Mouse (Mus musculus): Measurements from ENCODE around the gene Mnat1. TPM values are rescaled to one million over a fixed set of nuclear protein-coding genes. Genes with fewer than 3 reads are reported as not detected.
"Not testable (repeated sequence)": the region's sequence is repeated elsewhere in the genome, so short reads cannot be mapped to it uniquely, and the experiment has no call there.

The Mnat1 gene
- 10 to 100 TPM; 13.1 to 20.9 (median 20.1) TPM for total RNA-seq (2022)

DNA sequence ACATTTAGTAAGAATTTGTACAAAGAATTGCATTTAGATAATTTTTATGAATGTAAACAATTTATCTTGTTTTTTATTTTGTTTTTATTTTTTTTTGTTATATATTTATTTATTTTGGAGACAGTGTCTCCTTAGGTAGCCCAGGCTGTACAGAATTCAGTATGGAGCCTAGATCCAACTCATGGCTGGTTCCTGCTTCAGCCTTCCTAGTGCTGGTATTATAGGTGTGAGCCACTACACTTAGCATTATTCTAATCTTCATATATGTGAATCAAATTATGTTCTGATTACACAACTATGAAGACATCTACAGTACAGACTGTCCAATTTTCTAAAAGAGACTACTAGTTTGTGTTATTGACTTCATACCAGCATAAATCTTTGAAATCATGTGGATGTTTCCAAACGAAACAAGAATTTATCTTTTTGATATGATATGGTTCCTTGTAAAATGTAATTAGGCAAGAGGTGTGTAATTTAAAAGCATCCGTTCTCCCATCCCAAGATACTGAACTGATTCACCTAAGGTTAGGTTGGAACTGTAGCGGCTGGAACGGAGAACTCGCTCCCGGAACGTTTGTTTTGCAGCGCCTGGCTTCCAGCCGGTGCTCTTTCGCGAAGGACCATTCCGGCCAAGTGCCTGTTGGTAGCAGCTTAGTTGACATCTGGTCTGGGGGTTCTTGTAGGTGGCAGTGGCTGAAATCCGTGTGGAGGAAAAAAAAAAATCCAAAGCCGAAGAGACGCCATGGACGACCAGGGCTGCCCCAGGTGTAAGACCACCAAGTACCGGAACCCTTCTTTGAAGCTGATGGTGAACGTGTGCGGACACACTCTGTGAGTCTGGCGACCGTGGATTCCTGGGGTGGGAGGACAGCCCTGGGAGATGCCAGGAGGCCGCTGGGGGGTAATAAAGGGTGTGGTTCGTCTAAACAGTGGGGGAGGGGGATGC is at the start of gene Mnat1:
Gene Mnat1 (plus strand): TSS at position 625 of the 949 bp plus-strand sequence.
- peak; percentile 60 to 69 for DNase-seq (ENCODE audit: low spot score in 2 of 2)

DNA sequence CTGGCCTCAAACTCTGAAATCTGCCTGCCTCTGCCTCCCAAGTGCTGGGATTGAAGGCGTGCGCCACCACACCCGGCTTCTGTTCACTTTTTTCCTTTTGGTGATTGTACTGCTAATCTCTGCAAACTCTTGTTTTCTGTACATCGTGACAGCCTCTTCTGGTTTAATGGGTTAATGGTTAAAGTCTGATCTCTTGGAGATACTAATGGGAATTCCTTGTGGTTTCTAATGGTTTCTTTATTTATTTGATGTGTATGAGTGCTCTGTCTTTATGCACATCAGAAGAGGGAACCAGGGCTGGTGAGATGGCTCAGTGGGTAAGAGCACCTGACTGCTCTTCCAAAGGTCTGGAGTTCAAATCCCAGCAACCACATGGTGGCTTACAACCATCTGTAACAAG is 41.7 kb upstream of the Mnat1 start:
- DNase-seq (ENCODE audit: low spot score in 2 of 2) = not testable (repeated sequence)

DNA sequence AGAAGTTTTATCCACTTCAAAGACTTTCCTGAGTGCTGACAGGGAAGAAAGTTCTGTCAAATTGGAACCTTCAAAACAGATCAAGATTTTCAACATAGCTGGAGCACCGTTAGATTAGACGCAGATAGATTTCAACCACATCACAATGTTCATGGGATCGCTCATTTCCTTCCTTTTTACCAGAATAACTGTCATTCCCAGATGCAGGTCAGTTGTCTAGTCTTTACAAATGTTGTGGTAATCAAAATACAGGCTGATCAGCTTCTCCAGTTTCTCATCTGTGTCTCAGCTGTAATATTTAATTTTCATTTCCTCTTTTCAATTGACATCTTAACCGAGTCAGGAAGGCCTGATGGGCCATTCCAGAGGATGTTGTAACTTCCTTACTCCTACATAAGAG is 39.7 kb upstream of the Mnat1 start:
- no peak for DNase-seq (ENCODE audit: low spot score in 2 of 2)

DNA sequence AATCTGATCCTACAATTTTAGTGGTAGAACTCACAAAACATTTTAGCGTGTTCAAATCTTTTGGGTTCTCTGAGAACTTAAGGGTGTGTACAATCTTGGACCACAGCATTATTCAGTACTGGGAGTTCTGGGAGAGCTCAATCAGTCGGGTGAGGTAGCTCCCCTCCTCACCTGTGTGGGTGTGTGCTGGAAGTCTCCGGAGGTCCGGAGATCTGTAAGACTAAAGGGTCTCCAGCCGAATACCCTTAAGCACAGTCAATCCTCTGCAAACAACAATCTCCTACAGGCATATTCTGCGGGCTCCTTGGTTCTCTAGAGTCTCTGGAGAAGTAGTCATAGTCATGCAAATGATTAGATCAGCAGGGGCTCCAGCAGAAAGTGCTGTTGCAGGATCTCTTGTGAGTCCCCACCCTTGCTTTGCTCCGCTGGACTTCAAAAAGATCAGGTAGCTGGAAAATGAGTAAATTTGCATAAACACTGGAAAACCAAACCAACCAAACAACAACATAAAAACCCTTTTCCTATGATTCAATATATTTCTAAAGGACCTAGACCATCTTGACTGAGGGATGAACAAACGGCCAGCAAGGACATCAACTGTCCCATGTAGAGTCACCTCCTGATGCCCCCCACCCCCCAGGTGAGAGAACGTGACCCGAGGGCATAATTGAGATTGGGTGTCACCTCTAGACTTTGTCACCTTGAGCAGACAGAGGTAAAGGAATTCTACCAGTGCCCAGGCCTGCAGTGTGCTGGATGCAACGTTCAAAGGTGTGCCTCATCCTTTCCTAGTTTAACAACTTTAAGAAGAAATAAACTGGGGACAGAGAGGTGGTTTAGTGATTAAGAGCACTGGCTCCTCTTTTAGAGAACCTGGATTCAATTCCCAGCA is 37.5 kb upstream of the Mnat1 start:
- no peak for DNase-seq (ENCODE audit: low spot score in 2 of 2)

DNA sequence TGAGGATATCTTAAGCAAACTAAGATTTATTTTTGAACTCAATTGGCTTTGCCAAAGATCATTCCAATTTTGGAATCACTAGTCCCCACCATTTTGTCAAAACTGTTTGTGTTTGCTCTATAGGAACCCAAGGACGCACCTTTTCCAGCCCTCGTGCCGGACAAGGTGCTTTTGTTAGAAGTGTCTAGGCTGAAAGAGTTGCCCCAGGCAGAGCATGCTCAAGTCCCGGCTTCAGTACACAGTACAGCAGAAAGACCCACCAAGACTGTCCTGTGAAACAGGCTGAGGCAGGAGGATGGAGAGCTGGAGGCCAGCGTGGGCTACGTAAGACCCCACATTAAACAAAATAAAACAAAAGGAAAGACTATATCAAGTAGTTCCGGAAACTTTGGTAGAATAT is 36.4 kb upstream of the Mnat1 start:
- DNase-seq (ENCODE audit: low spot score in 2 of 2) = no peak

DNA sequence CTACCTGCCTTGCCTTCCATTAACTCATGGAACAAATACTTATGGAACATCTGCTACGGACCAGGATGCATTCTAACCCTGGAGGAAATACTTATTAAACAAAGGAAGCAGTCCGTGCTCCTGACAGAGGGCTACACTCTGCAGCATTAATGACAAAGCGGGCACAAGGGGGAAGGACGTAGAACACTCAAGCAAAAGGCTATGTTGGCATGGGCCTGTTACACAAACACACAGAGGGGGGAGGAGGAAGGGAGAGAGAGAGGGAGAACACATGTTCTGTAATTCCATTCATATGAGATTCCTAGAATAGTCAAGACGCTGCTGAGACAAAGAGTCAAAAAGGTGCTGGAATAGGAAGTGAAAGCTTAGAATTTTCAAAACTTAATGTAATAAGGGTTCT is 35.0 kb upstream of the Mnat1 start:
- DNase-seq (ENCODE audit: low spot score in 2 of 2) = no peak

DNA sequence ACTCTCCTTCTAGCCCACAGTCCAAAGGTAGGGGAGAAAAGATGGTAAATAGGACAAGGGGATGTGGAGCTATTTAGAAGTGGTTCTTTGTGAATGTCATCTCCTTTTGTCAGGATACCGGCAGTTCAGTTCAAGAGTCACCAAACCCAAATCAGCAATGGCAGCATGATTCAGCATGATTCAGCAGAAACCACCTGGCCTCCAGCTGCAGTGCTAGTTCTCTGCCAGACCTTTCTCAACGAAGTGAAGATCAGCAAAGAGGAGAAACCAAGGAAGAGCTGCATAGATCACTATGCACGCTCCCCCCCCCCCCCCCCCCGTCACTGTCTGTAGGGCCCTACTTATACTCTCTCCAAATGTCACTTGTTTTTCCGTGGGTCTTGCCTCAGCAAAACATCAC is 34.6 kb upstream of the Mnat1 start:
- no peak for DNase-seq (ENCODE audit: low spot score in 2 of 2)

DNA sequence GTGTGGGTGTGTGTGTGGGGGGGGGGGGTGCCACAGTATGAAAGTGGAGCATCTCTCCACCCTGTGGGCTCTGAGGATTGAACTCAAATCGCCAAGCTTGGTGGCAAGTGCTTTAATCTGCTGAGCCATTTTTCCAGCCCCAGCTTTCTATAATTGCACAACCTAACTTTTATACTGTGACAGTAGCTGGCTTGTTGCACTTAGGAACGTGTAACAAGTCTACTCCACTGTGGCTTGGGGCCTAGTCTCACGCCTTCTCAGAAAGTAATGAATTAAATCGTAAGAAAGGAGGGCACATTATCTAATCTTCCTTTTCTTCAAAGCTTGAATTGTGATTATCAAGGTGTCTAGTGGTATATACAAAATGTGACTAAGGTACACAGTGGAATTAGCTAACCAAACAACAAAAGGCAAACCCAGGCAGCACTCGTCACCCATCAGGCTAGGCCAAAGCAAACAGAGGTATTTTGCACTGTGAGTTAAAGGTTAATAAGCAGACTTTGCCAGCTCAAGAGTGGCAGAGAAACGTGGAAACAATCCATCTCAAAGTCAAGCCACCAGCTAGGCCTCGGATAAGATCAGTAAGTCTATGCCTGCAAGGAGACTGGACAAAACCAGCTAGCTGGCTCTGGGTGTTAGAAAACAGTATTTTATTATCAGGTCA is 32.7 kb upstream of the Mnat1 start:
- no peak for DNase-seq (ENCODE audit: low spot score in 2 of 2)

DNA sequence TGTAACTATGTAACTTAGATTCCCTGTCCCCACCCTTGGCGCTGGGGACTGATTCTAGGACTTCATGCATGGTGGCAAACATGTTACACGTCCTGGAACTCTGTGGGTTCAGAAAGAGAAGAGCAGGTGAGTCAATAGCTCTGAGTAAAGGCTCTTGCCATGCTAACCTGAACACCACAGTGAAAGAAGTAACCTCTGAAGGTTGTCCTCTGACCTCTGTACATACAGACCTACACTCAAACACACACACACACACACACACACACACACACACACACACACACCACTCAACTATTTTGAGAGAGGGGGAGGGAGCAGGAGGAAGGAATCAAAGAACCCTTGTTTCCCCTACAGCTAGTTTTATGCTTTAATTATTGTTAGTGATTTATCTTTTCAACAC is 29.3 kb upstream of the Mnat1 start:
- no peak for DNase-seq (ENCODE audit: low spot score in 2 of 2)

DNA sequence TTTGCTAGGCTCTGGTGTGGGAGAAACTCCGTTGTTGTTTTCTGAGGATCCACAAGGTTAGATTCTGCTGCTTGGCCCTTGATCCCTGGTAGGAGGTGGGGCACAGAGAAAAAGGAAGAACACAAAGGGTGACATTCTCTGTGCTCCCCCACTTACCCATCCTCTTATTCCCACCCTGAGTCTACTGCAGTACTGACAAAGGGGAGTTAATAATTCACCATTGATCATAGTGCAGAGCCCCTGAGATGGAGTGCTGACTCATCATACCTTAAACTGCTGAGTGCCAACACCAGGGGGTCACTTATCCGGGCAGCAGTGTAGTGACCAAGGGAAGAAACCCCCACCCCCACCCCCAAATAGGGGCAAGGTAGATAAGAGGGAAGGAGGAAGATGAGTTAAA is 28.9 kb upstream of the Mnat1 start:
- DNase-seq (ENCODE audit: low spot score in 2 of 2) = no peak

DNA sequence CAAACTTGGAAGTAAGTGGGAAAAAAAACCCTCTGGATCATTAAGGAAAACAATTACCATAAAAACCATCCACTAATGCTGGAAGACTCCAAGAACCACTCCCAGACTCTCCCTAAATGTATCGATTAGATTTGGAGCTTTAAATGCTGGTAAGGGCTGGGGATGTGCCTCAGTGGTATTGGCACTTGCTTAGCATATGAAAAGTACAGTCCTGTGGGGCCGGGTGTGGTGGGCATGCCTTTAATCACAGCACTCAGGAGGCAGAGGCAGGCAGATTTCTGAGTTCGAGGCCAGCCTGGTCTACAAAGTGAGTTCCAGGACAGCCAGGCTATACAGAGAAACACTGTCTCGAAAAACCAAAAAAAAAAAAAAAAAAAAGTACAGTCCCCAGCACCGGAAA is 27.3 kb upstream of the Mnat1 start:
- not testable (repeated sequence) for DNase-seq (ENCODE audit: low spot score in 2 of 2)

DNA sequence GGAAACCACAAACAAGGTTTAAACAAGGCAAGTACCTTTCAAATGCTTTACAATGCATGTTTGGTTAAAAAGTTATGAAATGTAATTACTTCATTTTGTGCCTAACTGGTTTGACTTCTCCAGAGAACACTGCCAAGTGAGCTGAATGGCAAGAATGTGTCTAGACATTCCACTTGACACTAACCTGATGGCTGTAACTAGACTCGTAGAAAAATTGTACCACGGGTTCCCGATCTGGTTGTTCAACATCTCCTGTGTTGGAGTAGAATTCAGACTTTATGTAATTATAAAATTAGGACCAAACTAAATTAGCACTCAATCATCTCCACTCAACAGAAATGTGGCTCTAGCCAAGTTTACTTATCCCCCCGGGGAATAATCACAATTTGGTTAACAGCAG is 24.9 kb upstream of the Mnat1 start:
- no peak for DNase-seq (ENCODE audit: low spot score in 2 of 2)

DNA sequence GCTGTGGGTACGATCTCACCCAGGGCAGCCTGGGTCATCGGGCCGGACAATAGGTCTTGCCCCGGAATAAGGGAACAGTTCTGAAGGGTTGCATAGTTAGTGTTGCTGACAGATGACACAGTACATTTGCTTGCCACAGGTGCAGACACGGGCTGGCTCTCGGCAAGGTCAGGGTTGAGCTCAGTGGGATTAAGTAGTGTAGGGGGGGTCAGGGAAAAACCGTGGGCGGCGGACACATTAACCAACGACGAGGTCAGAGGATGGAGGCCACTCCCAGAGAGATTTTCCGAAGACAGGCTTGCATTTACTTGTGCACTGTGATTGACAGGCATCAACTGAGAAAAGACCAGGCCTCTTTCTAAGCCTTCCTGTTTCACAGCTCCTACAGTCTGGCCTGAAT is 19.8 kb upstream of the Mnat1 start:
- DNase-seq (ENCODE audit: low spot score in 2 of 2) = no peak

DNA sequence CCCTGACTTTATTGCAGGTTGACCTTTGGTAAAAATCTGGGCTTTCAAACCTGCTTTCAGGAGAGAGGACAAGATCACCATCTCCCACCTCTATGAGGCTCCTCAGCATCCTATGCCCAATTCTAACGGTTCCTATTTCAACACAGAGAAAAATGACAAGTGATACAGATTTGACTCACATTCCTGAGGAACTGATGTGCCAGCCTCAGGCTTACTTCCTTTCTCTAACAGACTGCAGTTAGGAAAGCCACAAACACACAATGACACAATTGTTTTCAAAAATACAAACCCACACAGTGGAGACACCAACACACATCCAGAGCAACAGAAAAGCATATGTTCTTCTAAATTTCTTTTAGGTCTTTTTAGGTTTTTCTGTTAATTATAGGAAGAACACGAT is 15.7 kb upstream of the Mnat1 start:
- DNase-seq (ENCODE audit: low spot score in 2 of 2) = no peak

DNA sequence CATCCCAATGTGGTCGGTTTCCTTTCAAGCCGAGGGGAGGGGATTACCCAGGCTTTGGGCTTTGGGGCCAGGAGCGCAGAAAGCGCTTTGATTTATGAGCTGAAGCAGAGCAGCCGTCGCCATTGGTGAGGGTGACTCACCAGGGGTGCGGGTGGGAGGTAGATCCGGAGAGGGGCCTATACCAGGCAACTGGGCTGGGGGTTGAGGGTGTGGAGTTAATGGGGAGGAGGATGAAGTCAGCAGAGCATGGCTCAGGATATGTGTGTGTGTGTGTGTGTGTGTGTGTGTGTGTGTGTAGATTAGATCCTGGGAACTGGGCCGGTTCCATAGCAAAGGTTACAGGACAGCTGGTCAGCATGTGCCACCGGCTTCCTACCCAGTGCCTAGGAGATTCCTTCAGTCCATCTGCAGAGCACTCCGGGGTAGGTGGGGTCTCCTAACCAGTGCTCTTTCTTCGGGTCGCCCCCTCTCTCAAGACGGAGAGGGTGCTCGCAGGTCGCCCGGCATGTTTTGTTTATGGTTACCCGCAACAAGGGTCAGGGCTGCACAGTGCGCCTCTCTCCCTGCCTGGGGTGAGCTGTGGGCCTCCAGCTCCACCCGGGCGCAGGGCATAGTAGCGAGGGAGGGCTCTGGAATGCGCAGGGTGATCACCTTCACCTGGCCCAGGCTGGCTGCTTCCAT is 12.9 kb upstream of the Mnat1 start:
- peak in 1 of 2 experiments; percentile 9 for DNase-seq (ENCODE audit: low spot score in 2 of 2)

DNA sequence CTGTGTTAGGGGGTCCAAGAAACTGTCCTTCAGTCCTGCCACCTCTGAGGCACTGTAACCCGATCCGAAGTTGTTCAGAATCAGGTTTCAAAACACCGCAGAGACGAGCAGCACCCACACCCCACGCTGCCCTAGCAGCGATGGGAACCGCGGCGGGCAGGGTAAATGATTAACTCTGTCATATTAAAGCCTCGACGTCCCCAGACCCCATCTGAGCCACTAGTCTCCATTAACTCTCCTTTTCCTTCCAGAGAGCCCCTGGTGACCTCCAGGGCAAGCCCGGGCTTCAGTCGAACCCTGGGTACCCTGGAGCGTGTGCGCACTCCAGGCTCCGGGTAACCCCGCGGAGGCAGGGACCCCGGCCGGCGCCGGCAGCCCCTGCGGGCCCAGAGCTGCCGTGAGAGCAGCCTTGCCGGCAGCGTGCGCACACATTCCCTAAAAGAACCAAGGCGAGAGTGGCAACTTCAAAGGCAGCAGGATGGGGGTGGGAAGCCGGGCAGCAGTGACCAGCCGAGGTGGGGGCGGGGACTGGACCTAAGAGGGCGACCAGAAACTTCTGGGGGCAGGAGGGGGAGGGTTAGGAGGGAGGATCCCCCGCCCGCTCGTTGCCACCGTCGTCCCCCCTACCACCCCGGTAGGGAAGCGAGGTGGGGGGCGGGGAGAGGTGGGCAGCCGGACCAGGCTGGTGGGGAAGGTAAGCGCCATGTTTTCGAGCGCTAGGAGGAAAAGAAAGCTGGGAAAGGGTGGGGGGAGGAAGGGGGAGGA is 11.8 kb upstream of the Mnat1 start:
- peak in 1 of 2 experiments; percentile 44 for DNase-seq (ENCODE audit: low spot score in 2 of 2)

DNA sequence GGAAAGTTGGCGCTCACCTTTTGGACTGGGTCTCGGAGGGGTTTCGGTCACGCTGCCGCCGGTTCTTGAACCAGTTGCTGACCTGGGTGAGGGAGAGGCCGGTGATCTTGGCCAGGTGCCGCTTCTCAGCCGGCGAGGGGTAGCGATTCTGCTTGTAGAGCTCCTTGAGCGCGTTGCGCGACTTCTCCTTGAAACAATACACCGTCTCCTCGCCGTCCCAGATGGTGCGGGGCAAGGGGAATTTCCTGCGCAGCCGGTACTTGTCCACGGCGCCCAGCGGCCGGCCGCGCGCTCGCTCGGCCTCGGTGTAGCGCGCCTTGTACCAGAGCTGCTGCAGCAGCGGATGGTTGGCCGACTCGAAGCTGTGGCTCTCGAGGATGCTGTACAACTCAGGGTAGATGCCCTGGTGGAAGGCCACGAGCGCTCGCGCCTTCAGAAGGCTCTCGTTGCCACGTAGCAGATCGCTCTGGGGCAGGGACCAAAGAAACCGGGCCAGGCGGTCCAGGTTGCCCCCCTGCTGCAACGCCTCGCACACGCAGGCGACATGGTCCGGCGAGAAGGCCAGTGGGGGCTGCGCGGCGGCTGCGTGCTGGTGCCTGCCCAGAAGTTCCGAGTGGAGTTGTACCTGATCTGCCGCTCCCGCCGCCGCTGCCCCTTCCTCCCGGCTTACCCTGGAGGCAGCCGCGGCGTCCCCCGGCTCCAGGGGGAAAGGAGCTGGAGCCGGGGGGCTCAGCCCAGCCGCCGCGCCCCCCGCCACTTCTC is 11.0 kb upstream of the Mnat1 start:
- DNase-seq (ENCODE audit: low spot score in 2 of 2) = peak; percentile 26 to 42

DNA sequence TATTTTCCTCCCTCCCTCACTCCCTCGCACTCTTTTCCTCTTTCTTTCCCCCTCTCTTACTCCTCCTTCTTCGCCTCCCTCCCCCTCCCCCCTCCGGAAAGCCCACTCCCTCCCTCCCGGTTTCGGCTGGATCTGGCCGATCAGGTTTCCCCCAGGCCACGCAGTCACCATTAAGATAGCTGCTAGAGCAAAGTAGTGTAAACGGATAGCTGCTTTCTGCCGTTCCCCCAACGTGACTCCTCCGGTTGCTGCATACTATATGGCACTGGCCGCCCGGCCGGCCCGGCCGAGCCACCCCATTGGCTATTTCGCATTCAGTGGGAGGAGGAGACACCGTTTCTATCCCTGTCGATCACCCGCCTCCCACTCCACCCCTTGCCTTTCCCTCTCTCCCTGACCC is 10.3 kb upstream of the Mnat1 start, which contains the start of gene Six4:
Gene Six4 (minus strand): TSS at position 261 of the 400 bp plus-strand sequence.
- peak; percentile 85 to 87 for DNase-seq (ENCODE audit: low spot score in 2 of 2)

DNA sequence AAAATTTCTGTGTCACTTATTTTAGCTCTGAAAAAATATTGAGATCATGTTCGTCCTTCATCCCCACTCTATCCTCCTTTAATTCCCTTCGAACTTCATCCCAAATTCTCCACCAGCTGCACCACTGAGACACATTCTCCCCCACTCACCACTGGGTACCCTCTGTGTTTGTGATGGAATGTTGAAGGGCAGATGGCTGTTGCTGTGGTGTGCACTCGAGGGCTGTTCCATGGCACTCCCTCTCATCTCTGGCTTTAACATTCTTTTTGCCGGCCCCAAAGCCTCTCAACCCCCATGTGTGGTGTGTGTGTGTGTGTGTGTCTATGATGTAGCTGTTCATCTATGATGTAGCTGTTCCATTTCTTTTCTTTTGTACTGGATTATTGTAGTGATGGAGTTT is 1.7 kb downstream of the Mnat1 start:
- no peak for DNase-seq (ENCODE audit: low spot score in 2 of 2)

All from gastrocnemius, adult 8-10 months (tissue).